In genomic region chr13:24498342-24498741, GRCm38 (mm10) we compare ENCODE assay signal across 28 mouse cellular contexts.
DNase-seq lines count a peak whose midpoint lies in the region; ATAC-seq and TF ChIP-seq lines count a peak whose summit lies in the region.
"Had no signal": no experiment of that assay in that cellular context is flagged by ENCODE, and none has a peak within 500 bp of the region (broad histone marks: within the 10 kb centered on the region; RNA-seq: fewer than 3 reads in every experiment).

No protein-coding gene starts in this region.

- no peak overlapping the region for H3K9ac ChIP-seq in heart, embryonic 14.5 days (ENCODE audit: low read length)
- no peak overlapping the region for H3K9ac ChIP-seq in heart, postnatal 0 days (replicated peaks; ENCODE audit: low read depth, low read length)
- no peak overlapping the region for H3K9ac ChIP-seq in CH12.LX (ENCODE audit: insufficient read depth, low read depth)
- H3K9ac ChIP-seq: embryonic facial prominence, embryonic 12.5 days; embryonic facial prominence, embryonic 15.5 days; forebrain, postnatal 0 days; hindbrain, embryonic 14.5 days had no signal

- no peak for TF ChIP-seq CTCF in heart, postnatal 0 days (IDR thresholded peaks at IDR 0.05; ENCODE audit: low read depth)
- no peak for TF ChIP-seq CTCF in CH12.LX (conservative IDR thresholded peaks at IDR 0.05 in 1 of 2, IDR thresholded peaks at IDR 0.05 in 1 of 2; ENCODE audit: low read depth in 2 of 2, low read length in 2 of 2)
- no peak for TF ChIP-seq CTCF in thymus, adult 2 months (IDR thresholded peaks at IDR 0.05; ENCODE audit: borderline replicate concordance, control insufficient read depth, extremely low read depth, insufficient read depth, low read length, poor library complexity)

- 37% methylated on average over 6 of the region's 6 CpGs for WGBS in heart, embryonic 10.5 days
- 29% methylated on average over 6 of the region's 6 CpGs for WGBS in heart, embryonic 14.5 days
- WGBS in heart, postnatal 0 days: 34% methylated on average over 6 of the region's 6 CpGs
- WGBS in thymus, adult 2 months: 94% methylated on average over 6 of the region's 6 CpGs

- no peaks in the 10 kb centered on the region for H3K9me3 ChIP-seq in heart, embryonic 10.5 days
- H3K9me3 ChIP-seq in heart, embryonic 14.5 days (ENCODE audit: control insufficient read depth, low read length): no peaks in the 10 kb centered on the region
- no peaks in the 10 kb centered on the region for H3K9me3 ChIP-seq in heart, postnatal 0 days (replicated peaks; ENCODE audit: control insufficient read depth, low read length)
- no peaks in the 10 kb centered on the region for H3K9me3 ChIP-seq in CH12.LX (replicated peaks; ENCODE audit: low read length)
- H3K9me3 ChIP-seq: embryonic facial prominence, embryonic 12.5 days; embryonic facial prominence, embryonic 15.5 days; G1E had no signal

- no peak for TF ChIP-seq EP300 in heart, postnatal 0 days (IDR thresholded peaks at IDR 0.05; ENCODE audit: low read depth)
- TF ChIP-seq EP300 in CH12.LX (IDR thresholded peaks at IDR 0.05; ENCODE audit: low read length): no peak

- dilution Hi-C loops in CH12.LX (cut with MboI; ENCODE audit: extremely low pct_ligation_motif_present, extremely low pct_unique_long_range_greater_than_20kb, low sequenced_read_pairs): no loop called here

- H3K4me1 ChIP-seq in heart, embryonic 10.5 days: peaks cover 26% of the 10 kb centered on the region; the same call in 1 of the 2 replicates
- H3K4me1 ChIP-seq in heart, embryonic 14.5 days (ENCODE audit: control insufficient read depth in 2 of 2, insufficient read depth in 2 of 2, low read length in 2 of 2): peaks cover 21 to 34% of the 10 kb centered on the region in 2 experiments
- H3K4me1 ChIP-seq in heart, postnatal 0 days (ENCODE audit: control insufficient read depth, insufficient read depth): peaks cover 22% of the 10 kb centered on the region
- H3K4me1 ChIP-seq in CH12.LX (ENCODE audit: control insufficient read depth in 1 of 2, insufficient read depth in 2 of 2): peaks cover 7 to 67% of the 10 kb centered on the region in 2 experiments; a peak in 3 of 4 replicates
- peaks cover 15% of the 10 kb centered on the region for H3K4me1 ChIP-seq in thymus, adult 2 months (replicated peaks; ENCODE audit: control insufficient read depth, insufficient read depth, low read length)
- H3K4me1 ChIP-seq: embryonic facial prominence, embryonic 12.5 days; embryonic facial prominence, embryonic 15.5 days had no signal

- TF ChIP-seq POLR2A in CH12.LX (IDR thresholded peaks at IDR 0.05; ENCODE audit: low read depth, low read length): no peak
- no peak for TF ChIP-seq POLR2A in thymus, adult 2 months (IDR thresholded peaks at IDR 0.05; ENCODE audit: control insufficient read depth, extremely low read depth, insufficient read depth, low read length, poor library complexity)

- no peak for TF ChIP-seq RAD21 in CH12.LX (IDR thresholded peaks at IDR 0.05; ENCODE audit: low read depth, low read length)

- no peak; the same call in 1 of the 2 replicates for ATAC-seq in heart, embryonic 14.5 days (ENCODE audit: insufficient number of reproducible peaks, insufficient read depth, low FRiP score, low read depth)
- ATAC-seq in heart, postnatal 0 days (ENCODE audit: insufficient read depth, low read depth): peak; percentile 59
- ATAC-seq: forebrain, embryonic 14.5 days; forebrain, postnatal 0 days; hindbrain, postnatal 0 days; inflammation-experienced regulatory T-cells, adult 6 months; intestine, embryonic 16.5 days; Patski had no signal

- peak overlapping the region; percentile 52; the same call in 1 of the 2 replicates for H3K27ac ChIP-seq in heart, embryonic 10.5 days
- H3K27ac ChIP-seq in heart, embryonic 14.5 days (replicated peaks in 1 of 2; ENCODE audit: control insufficient read depth in 1 of 2, insufficient read depth in 1 of 2, low read depth in 2 of 2, low read length in 2 of 2): no peak overlapping the region; a peak in 1 of 4 replicates
- H3K27ac ChIP-seq in heart, postnatal 0 days (ENCODE audit: low read depth): no peak overlapping the region; the same call in 1 of the 2 replicates
- H3K27ac ChIP-seq in CH12.LX (ENCODE audit: insufficient read depth, low read depth): no peak overlapping the region
- no peak overlapping the region for H3K27ac ChIP-seq in thymus, adult 2 months (ENCODE audit: control insufficient read depth, insufficient read depth, low read length)
- H3K27ac ChIP-seq: embryonic facial prominence, embryonic 12.5 days; embryonic facial prominence, embryonic 15.5 days; gastrocnemius, adult 2 months; hindbrain, embryonic 14.5 days; hindbrain, postnatal 0 days had no signal

- intact Hi-C loops in heart, postnatal 36 days (cut with DNase I): no loop called here

- no peaks in the 10 kb centered on the region for H3K36me3 ChIP-seq in heart, embryonic 10.5 days
- no peaks in the 10 kb centered on the region for H3K36me3 ChIP-seq in heart, embryonic 14.5 days (ENCODE audit: control insufficient read depth, insufficient read depth, low read length)
- H3K36me3 ChIP-seq in heart, postnatal 0 days (replicated peaks; ENCODE audit: control insufficient read depth, insufficient read depth, low read length): no peaks in the 10 kb centered on the region
- H3K36me3 ChIP-seq in CH12.LX (replicated peaks in 1 of 2; ENCODE audit: control insufficient read depth in 1 of 2, insufficient read depth in 1 of 2, low read length in 1 of 2): no peaks in the 10 kb centered on the region
- no peaks in the 10 kb centered on the region for H3K36me3 ChIP-seq in thymus, adult 2 months (ENCODE audit: control insufficient read depth, insufficient read depth, low read length)
- H3K36me3 ChIP-seq: embryonic facial prominence, embryonic 12.5 days; embryonic facial prominence, embryonic 15.5 days; G1E had no signal

- peaks cover 10% of the 10 kb centered on the region; the same call in 1 of the 2 replicates for H3K27me3 ChIP-seq in heart, embryonic 10.5 days (ENCODE audit: insufficient read depth, poor library complexity, severe bottlenecking)
- H3K27me3 ChIP-seq in heart, embryonic 14.5 days (ENCODE audit: control insufficient read depth, insufficient read depth, low read length): no peaks in the 10 kb centered on the region; the same call in 1 of the 2 replicates
- no peaks in the 10 kb centered on the region for H3K27me3 ChIP-seq in heart, postnatal 0 days (ENCODE audit: control insufficient read depth, insufficient read depth, low read length)
- no peaks in the 10 kb centered on the region for H3K27me3 ChIP-seq in CH12.LX (replicated peaks)
- H3K27me3 ChIP-seq in thymus, adult 2 months (ENCODE audit: control insufficient read depth, insufficient read depth, low read length): no peaks in the 10 kb centered on the region
- H3K27me3 ChIP-seq: embryonic facial prominence, embryonic 12.5 days; embryonic facial prominence, embryonic 15.5 days; Patski had no signal

- no peak for DNase-seq in heart, embryonic 10.5 days (ENCODE audit: low spot score)
- no peak for DNase-seq in heart, adult 9 months (ENCODE audit: low spot score in 2 of 2)
- DNase-seq in heart, adult 18-20 months: no peak
- peak; percentile 51 for DNase-seq in heart, postnatal 0 days (ENCODE audit: low spot score)
- DNase-seq in heart, postnatal 36 days: no peak
- no peak for DNase-seq in CH12.LX (ENCODE audit: extremely low read depth)
- DNase-seq in thymus, adult 2 months: no peak
- DNase-seq: adrenal gland, postnatal 14 days; cerebellum, adult 11 months; cerebellum, adult 2 months; cerebellum, adult 9-11 months; cerebellum, postnatal 25 days; forebrain, postnatal 0 days; gastrocnemius, adult 2 months; gastrocnemius, postnatal 14 days; heart, adult 11 months; heart, postnatal 4 days; kidney, adult 18-20 months had no signal

- peak overlapping the region; percentile 32 for H3K4me2 ChIP-seq in heart, embryonic 14.5 days (ENCODE audit: low read length)
- H3K4me2 ChIP-seq in heart, postnatal 0 days (ENCODE audit: low read depth, low read length): no peak overlapping the region
- no peak overlapping the region for H3K4me2 ChIP-seq in CH12.LX (ENCODE audit: insufficient read depth, low read depth, poor library complexity, severe bottlenecking)
- H3K4me2 ChIP-seq: embryonic facial prominence, embryonic 12.5 days; embryonic facial prominence, embryonic 15.5 days; hindbrain, embryonic 14.5 days had no signal

- H3K4me3 ChIP-seq in heart, embryonic 10.5 days: no peak overlapping the region
- H3K4me3 ChIP-seq in heart, embryonic 14.5 days (ENCODE audit: control insufficient read depth in 1 of 2, insufficient read depth in 1 of 2, low read depth in 1 of 2, low read length in 2 of 2): no peak overlapping the region
- H3K4me3 ChIP-seq in heart, postnatal 0 days (ENCODE audit: low read depth, low read length): no peak overlapping the region
- H3K4me3 ChIP-seq in CH12.LX (replicated peaks in 1 of 3; ENCODE audit: low read depth in 2 of 3, low read length in 2 of 3, poor library complexity in 1 of 3): no peak overlapping the region
- H3K4me3 ChIP-seq in thymus, adult 2 months (ENCODE audit: control insufficient read depth, insufficient read depth, low read length): no peak overlapping the region
- H3K4me3 ChIP-seq: embryonic facial prominence, embryonic 12.5 days; embryonic facial prominence, embryonic 15.5 days; gastrocnemius, adult 2 months had no signal

- no peaks in the 10 kb centered on the region; the same call in 1 of the 2 replicates for H3K79me2 ChIP-seq in CH12.LX (replicated peaks; ENCODE audit: control insufficient read depth, extremely low read depth, insufficient read depth, poor library complexity, severe bottlenecking)

- in situ Hi-C loops in CH12.LX (cut with MboI; ENCODE audit: low pct_ligation_motif_present, low pct_unique_long_range_greater_than_20kb, low sequenced_read_pairs): loop anchor here (25.0 kb wide), 2 partner anchors 414 to 489 kb away; no protein-coding TSS in a partner anchor

TF ChIP-seq in CH12.LX, 34 proteins besides CTCF, POLR2A, EP300 and RAD21:
- TF ChIP-seq NRF1 (IDR thresholded peaks at IDR 0.05; ENCODE audit: low read depth, low read length) (no peak), BHLHE40 (IDR thresholded peaks at IDR 0.05; ENCODE audit: low read depth, low read length) (peak; percentile 29; the same call in 1 of the 2 replicates)
